Mouse (Mus musculus): Measurements from ENCODE around the gene Phospho2. TPM values are rescaled to one million over a fixed set of nuclear protein-coding genes. Genes with fewer than 3 reads are reported as not detected.

Phospho2 gene
- polyA plus RNA-seq, 1 experiment from 2014 or later, result 37.0 TPM

DNA sequence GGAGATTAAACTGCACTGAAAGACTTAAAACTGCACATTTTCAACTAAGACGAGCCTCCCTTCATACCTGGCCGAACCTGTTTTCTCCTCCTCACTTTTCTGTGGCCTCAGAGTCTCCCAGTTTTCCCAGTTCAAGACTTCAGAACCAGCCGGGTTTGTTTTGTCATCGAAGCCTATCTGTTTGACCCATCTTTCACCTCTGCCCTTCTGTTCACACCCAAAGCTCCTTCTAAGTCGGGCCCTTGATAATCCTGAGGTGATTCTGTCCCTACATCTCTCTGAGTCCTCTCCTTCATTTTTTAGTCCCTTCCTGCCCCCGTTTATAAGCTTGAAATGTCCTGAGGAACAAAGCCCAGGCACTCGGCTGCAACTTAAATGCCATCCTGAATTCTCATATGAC lies 38.6 kb downstream of the Phospho2 start:
- no peaks in the 10 kb centered on the region for H3K27me3 ChIP-seq
- H3K9me3 ChIP-seq (replicated peaks), result no peaks in the 10 kb centered on the region
- H3K27ac ChIP-seq, result no peak overlapping the region
- H3K4me3 ChIP-seq, result no peak overlapping the region
- H3K9ac ChIP-seq, result no peak overlapping the region
- peaks cover 34% of the 10 kb centered on the region for H3K36me3 ChIP-seq
- peaks cover 20% of the 10 kb centered on the region for H3K4me1 ChIP-seq
- 51% methylated on average over 7 of the region's 7 CpGs for WGBS
- ATAC-seq (ENCODE audit: low FRiP score), result no peak
- no peak overlapping the region for H3K4me2 ChIP-seq (replicated peaks)

DNA sequence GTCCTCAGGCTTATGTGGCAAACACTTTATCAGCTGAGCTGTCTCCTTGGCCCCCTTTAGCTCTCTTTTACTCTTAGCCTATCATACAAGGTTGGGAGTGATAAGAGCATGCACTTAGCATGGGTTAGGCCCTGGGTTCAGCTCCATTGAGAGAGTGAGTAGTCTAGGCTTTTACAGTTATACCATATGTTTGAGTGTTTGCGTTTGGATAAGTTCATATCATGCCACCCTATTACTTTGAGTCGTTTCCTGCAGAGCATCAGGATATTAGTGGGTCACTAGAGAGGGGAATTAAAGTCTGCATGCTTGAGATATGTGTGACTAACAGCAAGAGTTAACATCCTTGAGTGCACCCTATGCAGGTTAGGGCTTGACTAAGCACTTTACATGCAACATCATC lies 40.3 kb downstream of the Phospho2 start:
- peaks cover 10% of the 10 kb centered on the region for H3K4me1 ChIP-seq
- H3K4me2 ChIP-seq (replicated peaks), result no peak overlapping the region
- WGBS, result 95% methylated on average over 2 of the region's 2 CpGs
- no peak for ATAC-seq (ENCODE audit: low FRiP score)
- no peak overlapping the region for H3K9ac ChIP-seq
- H3K27me3 ChIP-seq, result no peaks in the 10 kb centered on the region
- peaks cover 46% of the 10 kb centered on the region for H3K36me3 ChIP-seq
- no peak overlapping the region for H3K27ac ChIP-seq
- H3K4me3 ChIP-seq, result no peak overlapping the region
- H3K9me3 ChIP-seq (replicated peaks), result no peaks in the 10 kb centered on the region

DNA sequence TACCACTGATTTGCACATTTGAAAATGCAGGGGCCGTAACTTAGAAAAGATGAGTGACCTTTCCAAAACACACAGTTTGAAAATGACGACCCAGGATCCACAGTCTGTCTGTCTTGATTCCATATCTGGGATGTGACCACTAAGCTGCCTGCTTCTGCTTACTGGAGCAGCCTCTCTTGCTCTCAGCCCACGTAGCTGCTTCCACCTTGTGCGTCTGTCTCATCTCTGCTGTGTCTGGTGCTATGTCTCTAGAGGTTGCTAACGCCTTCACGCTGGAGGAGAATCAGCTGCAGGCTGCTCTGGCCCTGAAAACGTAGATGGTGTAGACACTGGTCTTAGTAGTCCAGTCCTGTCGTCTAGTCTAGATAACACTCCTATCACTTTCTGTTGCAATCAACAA lies 40.7 kb downstream of the Phospho2 start:
- no peak overlapping the region for H3K9ac ChIP-seq
- WGBS, result 92% methylated on average over 8 of the region's 8 CpGs
- no peak overlapping the region for H3K27ac ChIP-seq
- H3K4me3 ChIP-seq, result no peak overlapping the region
- no peaks in the 10 kb centered on the region for H3K27me3 ChIP-seq
- H3K9me3 ChIP-seq (replicated peaks), result no peaks in the 10 kb centered on the region
- peaks cover 7% of the 10 kb centered on the region; the same call in 1 of the 2 replicates for H3K4me1 ChIP-seq
- no peak overlapping the region for H3K4me2 ChIP-seq (replicated peaks)
- H3K36me3 ChIP-seq, result peaks cover 41% of the 10 kb centered on the region
- no peak for ATAC-seq (ENCODE audit: low FRiP score)

DNA sequence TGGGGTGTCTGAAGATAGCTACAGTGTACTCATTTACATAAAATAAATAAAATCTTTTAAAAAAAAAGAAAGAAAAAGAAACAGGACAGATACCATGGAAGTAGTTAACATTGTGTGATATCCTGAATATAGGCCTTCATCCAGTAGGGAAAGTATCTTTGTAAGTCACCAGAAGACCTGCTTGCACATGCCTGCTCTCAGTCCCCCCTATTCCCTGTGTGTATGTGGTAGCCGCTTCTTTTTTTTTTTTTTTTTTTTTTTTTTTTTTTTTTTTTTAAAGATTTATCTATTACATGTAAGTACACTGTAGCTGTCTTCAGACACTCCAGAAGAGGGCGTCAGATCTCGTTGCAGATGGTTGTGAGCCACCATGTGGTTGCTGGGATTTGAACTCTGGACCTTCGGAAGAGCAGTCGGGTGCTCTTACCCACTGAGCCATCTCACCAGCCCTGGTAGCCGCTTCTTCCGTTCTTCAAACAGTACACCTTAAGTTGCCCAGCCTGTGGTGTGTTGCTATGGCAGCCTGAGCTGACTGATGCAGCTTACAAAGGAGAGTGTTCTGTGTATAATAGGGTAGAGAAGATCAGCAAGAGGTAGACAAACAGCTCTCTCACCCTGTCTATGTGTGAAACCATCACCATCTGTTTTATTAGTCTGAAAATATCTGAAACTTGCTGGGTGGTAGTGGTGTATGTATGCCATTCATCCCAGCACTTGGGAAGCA lies 48.0 kb downstream of the Phospho2 start:
- no peak overlapping the region for H3K27ac ChIP-seq
- H3K4me2 ChIP-seq (replicated peaks), result no peak overlapping the region
- H3K27me3 ChIP-seq, result no peaks in the 10 kb centered on the region
- no peak for ATAC-seq (ENCODE audit: low FRiP score)
- H3K36me3 ChIP-seq, result peaks cover 29% of the 10 kb centered on the region
- no peak overlapping the region for H3K4me3 ChIP-seq
- H3K9me3 ChIP-seq (replicated peaks), result no peaks in the 10 kb centered on the region
- 0 out of 2 replicates have a peak, but pooled peaks cover 4% of the 10 kb centered on the region for H3K4me1 ChIP-seq
- 67% methylated on average over 7 of the region's 7 CpGs for WGBS
- H3K9ac ChIP-seq, result no peak overlapping the region

DNA sequence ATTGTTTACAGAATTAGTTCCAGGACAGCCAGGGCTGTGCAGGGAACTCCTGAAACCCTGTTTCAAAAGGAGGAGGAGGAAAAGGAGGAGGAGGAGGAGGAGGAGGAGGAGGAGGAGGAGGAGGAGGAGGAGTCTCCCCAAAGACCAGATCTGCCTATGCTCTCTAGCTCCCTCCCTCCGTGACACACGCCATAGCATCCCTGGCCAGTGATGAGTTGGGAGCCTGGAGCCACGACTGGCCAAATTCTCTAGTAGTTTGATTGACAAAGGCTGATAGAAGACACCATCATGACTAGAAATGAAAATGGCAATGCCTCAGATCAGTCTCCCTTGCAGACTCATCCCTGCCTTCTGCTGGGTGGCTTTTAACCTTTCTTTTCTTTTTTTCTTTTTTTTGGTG lies 48.6 kb downstream of the Phospho2 start:
- H3K27me3 ChIP-seq, result no peaks in the 10 kb centered on the region
- 43% methylated on average over 3 of the region's 3 CpGs for WGBS
- H3K27ac ChIP-seq, result no peak overlapping the region
- no peak overlapping the region for H3K4me2 ChIP-seq (replicated peaks)
- 0 out of 2 replicates have a peak, but pooled peaks cover 4% of the 10 kb centered on the region for H3K4me1 ChIP-seq
- no peaks in the 10 kb centered on the region for H3K9me3 ChIP-seq (replicated peaks)
- ATAC-seq (ENCODE audit: low FRiP score), result no peak
- H3K9ac ChIP-seq, result no peak overlapping the region
- H3K36me3 ChIP-seq, result peaks cover 24% of the 10 kb centered on the region
- no peak overlapping the region for H3K4me3 ChIP-seq

DNA sequence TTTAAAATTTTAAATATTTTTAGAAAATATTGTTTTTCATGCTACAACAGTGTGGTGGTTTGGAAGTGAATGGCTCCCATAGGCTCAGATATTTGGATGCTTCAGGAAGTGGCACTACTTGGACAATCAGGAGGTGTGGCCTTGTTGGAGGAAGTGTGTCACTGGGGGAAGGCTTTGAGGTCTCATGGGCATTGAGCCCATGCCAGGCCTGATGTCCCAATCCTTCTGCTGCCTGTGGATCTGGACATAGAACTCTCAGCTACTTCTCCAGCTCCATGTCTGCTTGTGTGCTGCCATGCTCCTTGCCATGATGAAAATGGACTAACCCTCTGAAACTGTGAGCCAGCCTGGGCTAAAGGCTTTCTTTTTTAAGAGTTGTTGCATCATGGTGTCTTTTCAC lies 49.3 kb downstream of the Phospho2 start:
- H3K4me3 ChIP-seq, result no peak overlapping the region
- no peak overlapping the region for H3K4me2 ChIP-seq (replicated peaks)
- no peak overlapping the region for H3K27ac ChIP-seq
- ATAC-seq (ENCODE audit: low FRiP score), result no peak
- H3K9ac ChIP-seq, result no peak overlapping the region
- H3K4me1 ChIP-seq, result 0 out of 2 replicates have a peak, but pooled peaks cover 4% of the 10 kb centered on the region
- peaks cover 18% of the 10 kb centered on the region for H3K36me3 ChIP-seq
- no peaks in the 10 kb centered on the region for H3K27me3 ChIP-seq
- H3K9me3 ChIP-seq (replicated peaks), result no peaks in the 10 kb centered on the region

DNA sequence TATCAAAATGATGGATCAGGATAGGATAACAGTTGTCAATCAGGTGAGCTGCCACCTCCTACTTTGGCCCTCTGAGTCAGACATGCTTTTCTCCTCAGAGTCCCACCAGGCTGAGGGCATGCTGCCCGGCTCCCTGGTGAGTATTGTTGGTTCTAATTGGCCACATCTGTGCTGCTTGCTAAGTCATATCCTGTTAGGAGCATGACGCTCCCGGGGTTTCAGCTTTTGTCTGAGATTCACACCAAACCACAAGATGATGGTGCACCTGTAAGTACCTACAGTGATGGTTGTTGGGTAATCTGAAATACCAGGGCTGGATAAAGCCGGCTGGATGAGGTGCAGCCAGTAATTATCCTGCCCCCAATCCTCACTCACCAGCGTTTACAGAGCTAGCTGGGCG lies 50.8 kb downstream of the Phospho2 start:
- H3K9ac ChIP-seq, result no peak overlapping the region
- no peak for ATAC-seq (ENCODE audit: low FRiP score)
- no peaks in the 10 kb centered on the region for H3K9me3 ChIP-seq (replicated peaks)
- no peak overlapping the region for H3K27ac ChIP-seq
- no peak overlapping the region for H3K4me2 ChIP-seq (replicated peaks)
- peaks cover 9% of the 10 kb centered on the region for H3K36me3 ChIP-seq
- no peaks in the 10 kb centered on the region for H3K27me3 ChIP-seq
- 0 out of 2 replicates have a peak, but pooled peaks cover 4% of the 10 kb centered on the region for H3K4me1 ChIP-seq
- H3K4me3 ChIP-seq, result no peak overlapping the region
- 50% methylated on average over 6 of the region's 6 CpGs for WGBS

DNA sequence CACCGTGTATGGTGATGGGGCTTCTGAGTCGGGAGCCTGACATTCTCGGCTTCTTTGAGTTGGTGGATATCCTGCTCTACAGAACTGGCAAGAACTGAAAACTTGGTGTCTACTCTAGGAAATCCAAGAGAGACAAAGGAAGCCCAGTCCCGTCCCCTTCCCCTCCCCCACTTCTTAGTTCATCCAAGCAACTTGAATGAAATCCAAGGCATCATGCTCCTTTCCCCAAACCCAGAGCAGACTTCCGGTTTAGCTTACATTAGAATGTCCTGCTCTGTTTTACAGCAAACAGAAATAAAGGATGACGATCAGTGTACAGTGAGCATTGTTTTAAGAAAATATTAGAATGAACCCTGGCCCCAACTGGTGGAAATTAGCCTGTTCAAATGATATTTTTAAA lies 59.8 kb downstream of the Phospho2 start:
- Histone ChIP-seq H3K27me3 (no peaks in the 10 kb centered on the region), H3K27ac (no peak overlapping the region), H3K9ac (no peak overlapping the region), H3K4me2 (replicated peaks) (no peak overlapping the region), H3K9me3 (replicated peaks) (no peaks in the 10 kb centered on the region), H3K4me1 (no peaks in the 10 kb centered on the region), H3K36me3 (no peaks in the 10 kb centered on the region), H3K4me3 (no peak overlapping the region)
- no peak for ATAC-seq (ENCODE audit: low FRiP score)
- 73% methylated on average over 6 of the region's 6 CpGs for WGBS

Other genes with a start within 250 kb of the Phospho2 start
- 2.6 and 3.2 TPM in 2 replicates for gene Lrp2, start 203.6 kb upstream of the Phospho2 start, polyA plus RNA-seq (2016; fragmentation: Nextera tagmentation; extraction: Ambion mirVana)
- gene Bbs5, start 142.5 kb upstream of the Phospho2 start, polyA plus RNA-seq (2016; fragmentation: Nextera tagmentation; extraction: Ambion mirVana), result 19.6 and 26.3 TPM in 2 replicates
- 1.5 and 4.2 TPM in 2 replicates for gene Klhl41, start 119.5 kb upstream of the Phospho2 start, polyA plus RNA-seq (2016; fragmentation: Nextera tagmentation; extraction: Ambion mirVana)
- gene Fastkd1, start 76.1 kb upstream of the Phospho2 start, polyA plus RNA-seq (2016; fragmentation: Nextera tagmentation; extraction: Ambion mirVana), result 15.6 and 16.1 TPM in 2 replicates
- gene Ppig, start 67.1 kb upstream of the Phospho2 start, polyA plus RNA-seq (2016; fragmentation: Nextera tagmentation; extraction: Ambion mirVana), result 140 and 174 TPM in 2 replicates
- 4.1 and 5.1 TPM in 2 replicates for gene Ccdc173, start within 50 bp of the Phospho2 start, polyA plus RNA-seq (2016; fragmentation: Nextera tagmentation; extraction: Ambion mirVana)
- 45.1 and 46.4 TPM in 2 replicates for gene Klhl23, start 32.3 kb downstream of the Phospho2 start, polyA plus RNA-seq (2016; fragmentation: Nextera tagmentation; extraction: Ambion mirVana)
- 361 and 378 TPM in 2 replicates for gene Ssb, start 71.9 kb downstream of the Phospho2 start, polyA plus RNA-seq (2016; fragmentation: Nextera tagmentation; extraction: Ambion mirVana)
- gene Mettl5, start 96.0 kb downstream of the Phospho2 start, polyA plus RNA-seq (2016; fragmentation: Nextera tagmentation; extraction: Ambion mirVana), result 34.6 and 35.3 TPM in 2 replicates
- 21.4 and 22.4 TPM in 2 replicates for gene Ubr3, start 107.6 kb downstream of the Phospho2 start, polyA plus RNA-seq (2016; fragmentation: Nextera tagmentation; extraction: Ambion mirVana)
- gene Myo3b, start 249.5 kb downstream of the Phospho2 start, polyA plus RNA-seq (2016; fragmentation: Nextera tagmentation; extraction: Ambion mirVana), result 0.05 and 0.12 TPM in 2 replicates